Mouse (Mus musculus): Measurements from ENCODE around the gene Nfib.
"Not testable (repeated sequence)": the region's sequence is repeated elsewhere in the genome, so short reads cannot be mapped to it uniquely, and the experiment has no call there.

The Nfib gene

GRCm38 (mm10) chr4:82298606-82299005 lies 406.9 kb downstream of the Nfib start:
- no peak for DNase-seq (ENCODE audit: low spot score in 2 of 2)

DNA sequence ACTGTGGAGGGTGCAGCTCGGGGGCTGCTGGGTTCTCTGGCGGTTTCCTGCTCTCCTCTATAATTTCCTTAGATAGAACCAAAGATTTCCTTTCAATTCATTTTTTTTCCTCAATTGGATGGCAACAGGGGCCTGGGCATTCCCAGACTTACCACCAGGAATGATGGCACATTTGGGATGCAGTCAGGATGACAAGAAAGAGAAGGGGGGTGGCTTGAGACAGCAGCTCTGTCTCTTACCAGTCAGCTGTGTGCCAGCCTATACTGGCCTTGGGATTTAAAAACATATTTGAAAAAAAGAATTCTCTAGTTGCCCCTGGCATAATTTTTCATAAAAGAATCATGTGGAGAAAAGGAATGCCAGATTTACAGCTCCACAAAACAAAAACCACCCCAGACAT lies 408.0 kb downstream of the Nfib start:
- DNase-seq (ENCODE audit: low spot score in 2 of 2) = no peak

- DNase-seq (ENCODE audit: low spot score in 2 of 2) = no peak
These were observed 411.5 kb downstream of the Nfib start for GRCm38 (mm10) chr4:82294066-82294465.

GRCm38 (mm10) chr4:82291174-82291847 lies 414.2 kb downstream of the Nfib start:
- DNase-seq (ENCODE audit: low spot score in 2 of 2) = no peak

- DNase-seq (ENCODE audit: low spot score in 2 of 2) = no peak
These were observed 414.9 kb downstream of the Nfib start for GRCm38 (mm10) chr4:82290623-82291022.

GRCm38 (mm10) chr4:82289596-82289995 lies 416.0 kb downstream of the Nfib start:
- no peak for DNase-seq (ENCODE audit: low spot score in 2 of 2)

DNA sequence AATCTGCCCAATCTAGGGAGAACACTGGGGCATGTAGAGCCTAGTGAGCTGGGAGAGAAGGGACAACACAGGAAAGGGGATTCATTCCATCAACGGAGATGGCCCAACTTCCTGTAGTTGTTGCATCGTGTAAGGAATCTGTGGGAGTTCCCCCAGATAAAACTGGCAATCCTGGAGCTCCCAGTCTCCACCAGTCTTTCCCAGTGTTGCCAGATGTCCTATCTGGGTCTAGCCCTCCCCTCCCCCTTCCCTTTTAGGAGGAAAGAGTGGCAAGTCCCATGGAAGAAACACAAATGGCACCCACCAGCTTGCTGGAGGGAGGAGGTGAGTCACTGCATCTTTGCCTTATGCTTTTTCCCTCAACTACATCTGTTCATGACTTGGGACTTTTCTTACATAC lies 417.4 kb downstream of the Nfib start:
- DNase-seq (ENCODE audit: low spot score in 2 of 2) = no peak

GRCm38 (mm10) chr4:82287454-82287853 lies 418.1 kb downstream of the Nfib start:
- no peak for DNase-seq (ENCODE audit: low spot score in 2 of 2)

- DNase-seq (ENCODE audit: low spot score in 2 of 2) = no peak
These were observed 418.6 kb downstream of the Nfib start for GRCm38 (mm10) chr4:82286931-82287330.

GRCm38 (mm10) chr4:82283536-82283935 lies 422.0 kb downstream of the Nfib start:
- no peak for DNase-seq (ENCODE audit: low spot score in 2 of 2)

- no peak for DNase-seq (ENCODE audit: low spot score in 2 of 2)
These were observed 429.6 kb downstream of the Nfib start for GRCm38 (mm10) chr4:82275996-82276395.

DNA sequence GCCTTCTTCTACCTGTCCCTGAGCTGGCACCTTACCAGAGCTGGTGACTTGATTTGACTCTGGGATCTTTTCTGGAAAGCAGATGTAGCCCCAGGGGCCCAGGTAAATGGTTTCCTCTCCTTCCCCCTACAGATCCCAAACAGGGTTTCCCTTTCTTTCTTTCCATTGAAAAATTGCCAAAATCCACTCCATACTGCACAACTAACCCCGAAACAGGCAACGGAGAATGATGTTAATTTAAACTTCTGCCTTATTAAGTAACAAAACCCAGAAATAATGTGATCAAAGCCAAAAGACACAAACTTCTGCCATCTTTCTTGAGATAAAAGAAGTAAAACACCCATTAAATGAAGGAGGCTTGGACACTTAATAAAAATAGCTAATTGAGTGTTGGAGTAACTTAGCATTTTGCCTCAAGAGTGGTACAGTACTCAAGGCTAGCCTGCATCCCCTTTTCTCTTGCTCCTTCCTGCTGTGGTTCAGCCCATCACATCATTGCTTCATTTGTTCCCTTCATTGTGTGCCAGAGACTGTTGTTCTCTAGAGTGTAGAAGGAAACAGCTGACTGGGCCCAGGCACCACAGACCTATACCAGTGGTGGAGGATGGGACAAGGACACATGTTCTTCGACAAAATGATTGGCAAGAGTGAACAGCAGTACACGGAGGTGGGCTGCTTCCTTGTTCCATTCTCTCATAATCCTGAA lies 432.3 kb downstream of the Nfib start:
- no peak for DNase-seq (ENCODE audit: low spot score in 2 of 2)

GRCm38 (mm10) chr4:82272099-82272498 lies 433.5 kb downstream of the Nfib start:
- no peak for DNase-seq (ENCODE audit: low spot score in 2 of 2)

- DNase-seq (ENCODE audit: low spot score in 2 of 2) = no peak
These were observed 434.0 kb downstream of the Nfib start for GRCm38 (mm10) chr4:82271547-82271946.

DNA sequence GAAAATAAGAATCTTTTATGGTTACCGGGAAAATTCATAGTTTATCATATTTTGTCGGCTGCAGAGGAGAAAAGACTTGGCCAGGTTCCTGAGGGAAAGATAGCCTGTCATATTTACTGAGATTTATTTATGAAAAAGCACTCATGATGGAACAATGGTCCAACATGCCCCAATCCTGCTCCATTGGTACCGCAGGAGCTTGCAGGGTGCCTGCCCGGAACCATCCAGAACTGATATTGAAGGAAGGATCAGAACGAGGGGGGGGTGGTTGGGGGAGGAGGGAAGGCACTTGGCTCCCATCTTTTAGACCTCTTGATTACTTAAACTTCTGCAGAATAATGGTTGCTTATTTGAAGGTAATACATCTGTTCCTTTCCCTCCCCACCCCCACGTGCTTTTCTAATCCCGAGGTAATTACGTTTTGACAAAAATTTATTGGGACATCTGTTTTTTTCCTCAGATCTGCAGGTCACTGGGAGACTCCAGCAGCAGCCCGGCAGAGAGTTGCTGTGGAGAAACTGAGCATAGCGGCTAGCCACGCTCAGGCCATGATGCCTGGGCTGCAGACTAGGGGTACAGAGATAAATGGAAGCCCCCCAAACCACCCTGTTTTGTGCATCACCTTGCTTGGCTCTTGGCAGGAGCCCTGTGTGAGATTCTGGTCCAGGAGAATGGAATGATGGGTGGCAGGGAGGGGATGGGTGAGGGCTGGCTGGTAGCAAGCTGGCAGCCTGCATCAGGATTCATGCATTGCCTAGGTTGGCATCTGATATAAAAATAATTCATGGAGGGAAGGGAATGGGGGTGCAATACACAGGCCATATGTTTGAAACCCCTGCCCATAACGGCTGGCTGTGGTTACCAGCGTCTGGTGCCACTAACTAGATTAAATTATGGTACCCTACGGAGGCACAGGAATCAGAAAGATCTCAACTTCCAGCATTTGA lies 437.4 kb downstream of the Nfib start:
- DNase-seq (ENCODE audit: low spot score in 2 of 2) = no peak

- DNase-seq (ENCODE audit: low spot score in 2 of 2) = no peak
These were observed 439.4 kb downstream of the Nfib start for GRCm38 (mm10) chr4:82266066-82266619.

- DNase-seq (ENCODE audit: low spot score in 2 of 2) = not testable (repeated sequence)
These were observed 447.0 kb downstream of the Nfib start for GRCm38 (mm10) chr4:82258545-82258944.

DNA sequence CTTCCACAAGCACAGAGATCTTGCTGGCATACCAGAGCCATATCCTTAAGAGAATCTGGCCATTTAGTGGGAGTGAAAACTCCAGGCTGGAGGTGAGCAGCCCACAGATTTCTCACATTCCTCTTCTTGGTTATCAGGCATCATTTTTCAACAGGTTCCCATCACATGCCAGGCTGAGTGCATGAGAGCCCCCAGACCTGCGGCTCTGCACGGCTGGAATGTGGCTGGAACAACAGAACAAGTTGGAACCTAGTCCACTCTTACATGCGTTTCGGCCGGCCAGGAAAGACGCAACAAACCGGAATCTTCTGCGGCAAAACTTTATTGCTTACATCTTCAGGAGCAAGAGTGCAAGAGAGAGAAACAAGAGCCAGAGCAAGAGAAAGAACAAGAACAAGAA lies 453.5 kb downstream of the Nfib start:
- DNase-seq (ENCODE audit: low spot score in 2 of 2) = no peak

DNA sequence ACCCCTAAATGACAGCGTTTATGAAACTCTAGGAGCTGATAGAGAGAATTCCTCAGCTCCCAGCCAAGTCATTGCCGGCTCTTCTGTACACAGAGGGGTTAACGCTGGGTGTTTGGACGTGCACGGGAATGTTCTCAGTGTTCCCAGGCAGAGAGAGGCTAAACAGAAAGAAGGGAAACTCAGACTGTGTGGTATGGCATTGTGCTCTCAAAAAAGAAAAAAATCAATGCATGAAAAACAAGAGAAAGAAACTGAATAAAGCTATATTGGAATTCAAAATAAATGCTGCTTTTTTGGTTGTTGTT lies 455.2 kb downstream of the Nfib start:
- DNase-seq (ENCODE audit: low spot score in 2 of 2) = no peak

- no peak for DNase-seq (ENCODE audit: low spot score in 2 of 2)
These were observed 455.8 kb downstream of the Nfib start for GRCm38 (mm10) chr4:82249518-82250354.

GRCm38 (mm10) chr4:82248961-82249360 lies 456.6 kb downstream of the Nfib start:
- no peak for DNase-seq (ENCODE audit: low spot score in 2 of 2)

Measured in urinary bladder, adult 18-20 months (tissue).